Mouse (Mus musculus) intestine, embryonic 16.5 days (tissue): ENCODE measurements around the gene Olfr201. TPM values are rescaled to one million over a fixed set of nuclear protein-coding genes. Genes with fewer than 3 reads are reported as not detected.
"Not testable (repeated sequence)": the region's sequence is repeated elsewhere in the genome, so short reads cannot be mapped to it uniquely, and the experiment has no call there.

Experiments used
- ATAC-seq: fragments of 200-750 bp; cut with Nextera tagmentation; 2 replicates; pipeline ENCODE4 v1.8.0; 2017; ENCODE audit warnings: moderate TSS enrichment, moderate library complexity
- H3K27ac ChIP-seq: fragments of 300-500 bp; sonication (generic); 2 replicates; pipeline ENCODE4 v1.5.1; 2014; ENCODE audit warnings: mild to moderate bottlenecking, low read length
- H3K27me3 ChIP-seq: fragments of 300-500 bp; sonication (generic); replicated peaks from 2 replicates; pipeline ENCODE4 v1.6.1; 2014; ENCODE audit warnings: low read length, control low read depth, mixed read lengths; ENCODE audit not compliant: control insufficient read depth, insufficient read depth
- H3K36me3 ChIP-seq: fragments of 300-500 bp; sonication (generic); 2 replicates; pipeline ENCODE4 v1.6.1; 2014; ENCODE audit warnings: low read length, control low read depth; ENCODE audit not compliant: control insufficient read depth, insufficient read depth
- H3K4me1 ChIP-seq: fragments of 300-500 bp; sonication (generic); 2 replicates; pipeline ENCODE4 v1.6.1; 2014; ENCODE audit warnings: low read length, control low read depth, mixed read lengths; ENCODE audit not compliant: control insufficient read depth, insufficient read depth
- H3K4me2 ChIP-seq: fragments of 300-500 bp; sonication (generic); 2 replicates; pipeline ENCODE4 v1.6.1; 2014; ENCODE audit warnings: low read depth, low read length, control low read depth
- H3K4me3 ChIP-seq: fragments of 300-500 bp; sonication (generic); 2 replicates; pipeline ENCODE4 v1.5.1; 2014; ENCODE audit warnings: mild to moderate bottlenecking, low read length
- H3K9ac ChIP-seq: fragments of 300-500 bp; sonication (generic); 2 replicates; pipeline ENCODE4 v1.6.1; 2014; ENCODE audit warnings: low read depth, low read length
- H3K9me3 ChIP-seq: fragments of 300-500 bp; sonication (generic); 2 replicates; pipeline ENCODE4 v1.6.1; 2016; ENCODE audit warnings: low read length, control low read depth; ENCODE audit not compliant: control insufficient read depth
- WGBS: fragments of 180-500 bp; shearing (Covaris S2); extraction: QIAGEN DNeasy Blood & Tissue Kit; methylation state at CpG from one replicate; pipeline ENCODE4 v1.1.7; 2014; 5-methylcytosine and 5-hydroxymethylcytosine counted together
- polyA plus RNA-seq: library from polyadenylated mRNA; unstranded; fragments of >200 nt; fragmentation: Nextera tagmentation; extraction: Ambion mirVana; gene quantifications from 2 replicates; pipeline ENCODE4 v1.2.1, GENCODE M21; 2015

Gene Olfr201
- not detected in 2 replicates for polyA plus RNA-seq

GRCm38 (mm10) chr16:59272532-59272931, at the start of gene Olfr201:
TSS of gene Olfr201 (minus strand) at chr16:59272632.
- WGBS = 89% methylated on average over 4 of the region's 4 CpGs
- H3K4me1 ChIP-seq, H3K36me3 ChIP-seq, H3K9ac ChIP-seq, H3K9me3 ChIP-seq, H3K4me2 ChIP-seq, ATAC-seq, H3K4me3 ChIP-seq, H3K27ac ChIP-seq, H3K27me3 ChIP-seq: not testable (repeated sequence)

- H3K4me3 ChIP-seq = no peak within 1 kb of the TSS
- H3K27me3 ChIP-seq = no peaks in the 10 kb centered on the region
- H3K36me3 ChIP-seq = no peaks in the 10 kb centered on the region
- no peak within 1 kb of the TSS for H3K27ac ChIP-seq
- H3K4me2 ChIP-seq = no peak within 1 kb of the TSS
- no peaks in the 10 kb centered on the region for H3K4me1 ChIP-seq
- no peak for ATAC-seq
- H3K9me3 ChIP-seq = no peaks in the 10 kb centered on the region
- no peak within 1 kb of the TSS for H3K9ac ChIP-seq
Measured at GRCm38 (mm10) chr16:59318148-59318547, 45.7 kb upstream of the Olfr201 start, which contains the start of gene Olfr204. TSS of gene Olfr204 (minus strand) at chr16:59318248.

- Histone ChIP-seq H3K4me3 (no peak within 1 kb of the TSS), H3K4me1 (no peaks in the 10 kb centered on the region), H3K9ac (no peak within 1 kb of the TSS), H3K36me3 (no peaks in the 10 kb centered on the region), H3K27me3 (no peaks in the 10 kb centered on the region), H3K4me2 (no peak within 1 kb of the TSS), H3K9me3 (no peaks in the 10 kb centered on the region), H3K27ac (no peak within 1 kb of the TSS)
- 87% methylated on average over 2 of the region's 2 CpGs for WGBS
- ATAC-seq = no peak
Measured at GRCm38 (mm10) chr16:59298581-59298980, 26.1 kb upstream of the Olfr201 start, which contains the start of gene Olfr203. TSS of gene Olfr203 (plus strand) at chr16:59298881.

GRCm38 (mm10) chr16:59287576-59287975, 15.1 kb upstream of the Olfr201 start:
- ATAC-seq, H3K4me1 ChIP-seq, H3K4me3 ChIP-seq, H3K27ac ChIP-seq, H3K36me3 ChIP-seq, H3K9me3 ChIP-seq, H3K4me2 ChIP-seq, H3K9ac ChIP-seq, H3K27me3 ChIP-seq: not testable (repeated sequence)
- 78% methylated on average over 9 of the region's 9 CpGs for WGBS

GRCm38 (mm10) chr16:59286693-59287092, 14.3 kb upstream of the Olfr201 start, which contains the start of gene Olfr202:
TSS of gene Olfr202 (minus strand) at chr16:59286793.
- no peak within 1 kb of the TSS for H3K4me2 ChIP-seq
- H3K9ac ChIP-seq = no peak within 1 kb of the TSS
- H3K9me3 ChIP-seq = no peaks in the 10 kb centered on the region
- 75% methylated on average over 1 of the region's 1 CpGs for WGBS
- no peak within 1 kb of the TSS for H3K4me3 ChIP-seq
- no peaks in the 10 kb centered on the region for H3K36me3 ChIP-seq
- H3K27ac ChIP-seq = no peak within 1 kb of the TSS
- no peak for ATAC-seq
- H3K27me3 ChIP-seq = no peaks in the 10 kb centered on the region
- no peaks in the 10 kb centered on the region for H3K4me1 ChIP-seq

GRCm38 (mm10) chr16:59283476-59283875, 11.0 kb upstream of the Olfr201 start:
- Histone ChIP-seq H3K27me3 (no peaks in the 10 kb centered on the region), H3K4me3 (no peak overlapping the region), H3K4me1 (no peaks in the 10 kb centered on the region), H3K9ac (no peak overlapping the region), H3K27ac (no peak overlapping the region), H3K4me2 (no peak overlapping the region), H3K36me3 (no peaks in the 10 kb centered on the region), H3K9me3 (no peaks in the 10 kb centered on the region)
- 70% methylated on average over 1 of the region's 1 CpGs for WGBS
- ATAC-seq = no peak

- ATAC-seq = no peak
- H3K9me3 ChIP-seq = no peaks in the 10 kb centered on the region
- 71% methylated on average over 3 of the region's 3 CpGs for WGBS
- H3K4me2 ChIP-seq = no peak overlapping the region
- no peak overlapping the region for H3K27ac ChIP-seq
- no peaks in the 10 kb centered on the region for H3K4me1 ChIP-seq
- H3K9ac ChIP-seq = no peak overlapping the region
- H3K4me3 ChIP-seq = no peak overlapping the region
- no peaks in the 10 kb centered on the region for H3K27me3 ChIP-seq
- no peaks in the 10 kb centered on the region for H3K36me3 ChIP-seq
Measured at GRCm38 (mm10) chr16:59280542-59280941, 8.1 kb upstream of the Olfr201 start.

- not testable (repeated sequence) for H3K4me1 ChIP-seq, H3K4me3 ChIP-seq, H3K4me2 ChIP-seq, H3K27ac ChIP-seq, H3K9me3 ChIP-seq, H3K9ac ChIP-seq, H3K36me3 ChIP-seq, H3K27me3 ChIP-seq
- 68% methylated on average over 4 of the region's 4 CpGs for WGBS
- ATAC-seq = peak; percentile 85
Measured at GRCm38 (mm10) chr16:59269097-59269496, 3.3 kb downstream of the Olfr201 start.

- Histone ChIP-seq H3K9me3 (no peaks in the 10 kb centered on the region), H3K4me3 (no peak overlapping the region), H3K27ac (no peak overlapping the region), H3K9ac (no peak overlapping the region), H3K4me2 (no peak overlapping the region), H3K36me3 (no peaks in the 10 kb centered on the region), H3K27me3 (no peaks in the 10 kb centered on the region), H3K4me1 (no peaks in the 10 kb centered on the region)
- 86% methylated on average over 17 of the region's 17 CpGs for WGBS
- no peak for ATAC-seq
Measured at GRCm38 (mm10) chr16:59249684-59250083, 22.7 kb downstream of the Olfr201 start.

GRCm38 (mm10) chr16:59219667-59220066, 52.8 kb downstream of the Olfr201 start, which contains the start of gene Olfr199:
TSS of gene Olfr199 (minus strand) at chr16:59219767.
- H3K9me3 ChIP-seq, H3K4me1 ChIP-seq, H3K27me3 ChIP-seq, H3K9ac ChIP-seq, H3K4me2 ChIP-seq, H3K27ac ChIP-seq, H3K36me3 ChIP-seq, ATAC-seq, H3K4me3 ChIP-seq: not testable (repeated sequence)
- 74% methylated on average over 1 of the region's 1 CpGs for WGBS
